Mouse (Mus musculus): ENCODE results near the gene Nphp4.

Nphp4 gene

DNA sequence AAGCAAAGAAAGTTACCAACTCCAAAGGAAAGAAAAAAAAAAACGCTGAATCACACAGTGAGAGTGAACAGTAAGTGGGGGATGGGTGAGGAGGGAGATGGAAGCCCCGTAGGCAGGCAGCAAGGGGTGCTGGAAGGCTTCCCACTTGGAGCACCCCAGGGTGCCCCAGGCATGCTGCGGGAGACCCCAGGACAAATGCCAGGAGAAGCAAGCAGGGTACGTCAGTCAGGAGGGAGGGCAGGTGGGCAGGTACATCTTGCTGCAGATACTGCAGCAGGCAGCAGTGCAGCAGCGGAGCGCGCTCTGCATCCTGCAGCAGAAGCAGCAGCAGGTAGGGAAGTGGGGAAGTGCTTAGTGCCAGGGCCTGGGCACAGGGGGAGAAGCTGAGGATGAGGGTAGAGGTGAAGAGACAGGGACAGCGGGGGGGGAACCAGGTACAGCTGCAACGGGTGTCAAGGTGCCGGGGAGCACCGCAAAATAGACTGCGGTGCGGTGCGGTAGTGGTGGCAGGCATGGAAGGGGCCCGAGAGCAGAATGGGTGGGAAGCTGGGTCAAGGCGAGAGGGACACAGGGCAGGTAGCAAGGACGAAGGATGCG lies at the start of gene Nphp4:
Gene Nphp4, plus strand, starts transcription at position 280 of the 597 bp plus-strand sequence.
- no peak for DNase-seq

DNA sequence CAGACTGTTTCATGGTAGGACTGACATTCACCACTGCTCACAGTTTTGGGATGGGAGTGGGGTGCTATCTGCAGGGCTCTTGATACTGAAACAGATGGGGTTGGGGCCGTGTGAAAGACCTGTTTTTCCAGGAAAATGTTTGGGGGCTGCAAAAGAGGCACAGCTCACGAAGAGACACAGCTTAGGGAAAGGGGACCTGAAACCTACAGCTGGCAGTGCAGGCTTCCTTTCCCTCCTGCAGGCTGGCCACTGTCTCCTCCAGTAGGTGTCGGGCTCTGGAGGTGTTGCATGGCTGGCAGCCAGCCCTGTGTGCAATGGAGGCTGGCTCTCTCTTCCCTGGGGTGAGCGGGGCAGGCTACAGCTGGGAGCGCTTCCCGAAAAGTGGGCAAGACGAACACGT lies 48.2 kb upstream of the Nphp4 start:
- no peak for DNase-seq

DNA sequence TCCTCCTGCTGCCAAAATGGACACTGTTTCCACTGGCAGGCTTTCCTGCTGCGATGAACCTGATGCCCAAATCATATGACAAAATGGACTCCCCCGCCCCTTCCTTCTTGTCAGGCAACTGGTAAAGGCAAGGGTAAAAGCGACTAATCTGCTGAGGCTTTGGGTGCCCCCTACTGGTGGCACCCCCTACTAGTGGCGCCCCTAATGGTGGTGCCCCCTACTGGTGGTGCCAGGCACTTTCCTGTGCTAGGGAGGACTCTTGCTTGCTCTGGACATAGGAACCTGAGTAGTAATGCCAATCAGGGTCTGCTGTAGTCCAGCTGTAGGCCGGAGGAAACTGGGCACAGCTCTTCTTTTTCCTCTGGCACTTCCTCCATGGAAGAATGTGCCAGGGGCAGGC lies 44.2 kb upstream of the Nphp4 start:
- DNase-seq, result peak; percentile 6 to 42

DNA sequence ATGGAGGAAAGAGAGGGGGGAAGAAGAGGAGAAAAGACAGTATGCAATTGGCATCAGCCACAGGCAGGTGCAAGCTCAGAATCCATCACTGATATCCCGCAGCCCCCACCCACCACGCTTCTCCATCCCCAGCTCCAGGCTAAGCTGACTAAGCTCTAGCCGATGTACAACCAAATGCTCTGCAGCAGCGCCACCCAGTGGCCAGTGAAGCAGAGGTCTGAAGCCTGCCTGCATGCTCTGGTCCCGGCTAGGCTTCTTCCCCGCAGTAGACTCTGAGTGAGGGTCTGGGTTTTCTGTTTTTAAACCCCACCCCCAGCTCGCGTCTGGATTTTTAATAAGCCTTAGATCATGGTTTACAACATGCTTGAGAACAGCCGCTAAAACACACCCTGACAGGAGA lies 41.7 kb upstream of the Nphp4 start:
- peak; percentile 58 to 85 for DNase-seq

DNA sequence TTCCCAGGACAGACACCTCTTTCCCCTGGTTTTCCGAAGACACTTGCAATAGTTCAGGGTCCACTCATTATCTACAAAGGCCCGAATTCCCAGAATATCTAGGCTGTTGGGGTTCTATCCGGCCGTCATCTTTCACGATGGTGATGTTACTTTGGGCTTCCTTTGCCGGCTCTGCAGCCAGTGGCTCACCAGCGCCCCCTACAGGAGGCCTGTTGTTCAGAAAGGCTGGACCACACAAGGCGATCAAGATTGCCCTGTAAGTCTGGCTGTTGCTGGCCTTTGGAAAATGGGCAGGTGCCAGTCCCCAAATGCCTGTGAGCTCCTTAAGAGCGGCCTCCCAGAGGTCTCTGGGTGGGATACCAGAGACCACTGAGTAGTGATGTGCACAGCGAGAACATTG lies 41.3 kb upstream of the Nphp4 start:
- DNase-seq, result peak; percentile 15 to 68

DNA sequence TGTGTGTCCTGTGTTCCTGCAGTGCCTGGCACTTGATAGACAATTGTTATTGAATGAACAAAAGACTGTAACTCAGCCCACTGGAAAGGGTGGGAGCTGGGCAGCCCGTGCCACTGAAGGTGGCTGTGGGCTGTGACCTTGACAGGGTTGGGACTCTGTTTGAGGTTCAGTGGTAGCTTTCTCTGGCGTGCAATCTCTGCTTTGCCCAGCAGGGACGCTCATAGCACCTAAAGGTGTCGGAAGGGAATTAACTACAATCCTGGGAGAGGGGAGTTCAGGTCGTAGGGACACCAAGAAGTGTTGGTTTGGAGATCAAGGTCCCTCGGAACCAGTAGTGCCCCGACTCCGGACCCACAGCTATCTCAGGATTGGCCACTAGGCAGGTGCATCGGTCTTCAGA lies 35.6 kb upstream of the Nphp4 start:
- peak in 1 of 2 experiments; percentile 31 for DNase-seq

DNA sequence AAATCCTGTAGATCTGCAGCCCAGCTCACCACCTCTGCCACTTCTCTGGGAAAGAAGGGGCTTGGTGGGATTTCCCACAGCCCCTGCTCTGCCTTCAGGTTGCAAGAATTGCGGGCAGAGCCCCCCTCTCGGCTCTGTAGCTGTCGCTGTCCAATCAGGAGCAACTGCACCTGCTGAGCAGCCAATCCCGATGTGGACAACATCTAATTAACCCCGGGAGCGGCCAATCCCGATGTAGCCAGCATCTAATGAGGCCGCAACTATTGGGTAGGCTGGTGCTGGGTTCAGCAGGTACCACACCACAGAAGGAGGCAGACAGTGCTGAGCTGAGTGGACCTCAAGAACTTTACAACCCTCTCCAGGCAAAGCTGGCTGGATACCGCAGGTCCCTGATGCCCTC lies 35.0 kb upstream of the Nphp4 start:
- no peak for DNase-seq

DNA sequence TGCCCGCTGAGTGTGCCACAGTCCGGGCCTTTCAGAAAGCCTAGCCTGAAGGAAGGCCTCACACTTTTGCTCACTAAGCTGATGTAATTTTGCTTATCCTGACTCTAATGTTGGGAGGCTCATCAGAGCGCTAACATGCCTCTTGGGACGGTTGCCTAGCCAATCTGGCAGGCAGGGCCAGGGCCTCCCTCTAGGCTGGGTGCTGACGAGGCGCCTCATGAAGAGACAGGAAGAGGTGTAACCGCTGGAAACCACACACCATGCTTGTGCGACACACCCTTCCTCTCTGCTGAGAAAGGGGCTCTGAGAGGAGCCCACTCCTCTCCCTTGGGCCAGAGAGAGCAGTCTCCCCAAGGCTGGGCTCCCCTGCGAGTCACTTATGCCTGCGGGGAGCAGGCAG lies 30.3 kb upstream of the Nphp4 start:
- no peak for DNase-seq

DNA sequence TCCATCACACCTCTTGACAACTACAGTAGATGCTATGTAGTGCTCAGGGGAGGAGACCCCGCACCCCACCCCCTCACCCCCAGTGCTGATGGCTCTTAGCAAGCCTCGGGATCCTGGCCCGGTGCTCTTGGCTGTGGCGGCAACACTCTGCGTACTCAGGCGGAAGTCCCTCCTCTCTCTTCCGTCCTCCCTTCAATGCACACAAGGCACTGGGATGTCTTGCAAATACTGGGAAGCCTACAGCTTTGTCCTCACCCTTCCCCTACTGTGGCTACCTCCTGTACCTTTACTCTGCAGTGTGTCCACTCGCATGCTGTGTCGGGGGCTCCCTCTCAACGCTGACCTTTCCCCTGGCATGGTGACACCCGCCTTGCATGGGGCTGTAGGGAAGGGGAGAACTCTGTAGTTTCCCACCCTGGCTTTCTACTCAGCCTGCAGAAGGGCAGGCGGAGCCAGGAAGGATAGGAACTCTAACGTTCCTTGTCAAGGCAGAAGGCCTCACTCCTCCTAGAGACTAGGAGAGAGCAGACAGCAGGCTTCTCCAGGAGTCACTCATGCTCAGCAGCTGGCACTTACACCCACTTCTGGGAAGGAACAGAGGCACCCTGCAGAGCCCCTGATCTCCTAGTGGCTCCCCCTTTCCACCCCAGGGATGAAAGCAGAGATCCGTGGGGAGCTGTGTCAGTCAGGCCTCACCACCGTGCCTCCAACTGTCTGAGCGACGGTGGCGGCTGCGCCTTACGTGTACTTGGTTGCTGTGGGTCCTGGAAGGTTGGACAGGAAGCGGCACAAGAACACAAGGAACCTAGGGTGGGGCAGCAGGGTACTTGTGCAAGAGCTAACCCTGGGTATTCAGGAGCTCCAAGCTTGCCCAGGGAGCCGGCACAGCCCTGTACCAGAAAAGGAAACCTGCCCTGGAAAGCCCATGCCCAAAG lies 28.5 kb upstream of the Nphp4 start:
- no peak for DNase-seq

DNA sequence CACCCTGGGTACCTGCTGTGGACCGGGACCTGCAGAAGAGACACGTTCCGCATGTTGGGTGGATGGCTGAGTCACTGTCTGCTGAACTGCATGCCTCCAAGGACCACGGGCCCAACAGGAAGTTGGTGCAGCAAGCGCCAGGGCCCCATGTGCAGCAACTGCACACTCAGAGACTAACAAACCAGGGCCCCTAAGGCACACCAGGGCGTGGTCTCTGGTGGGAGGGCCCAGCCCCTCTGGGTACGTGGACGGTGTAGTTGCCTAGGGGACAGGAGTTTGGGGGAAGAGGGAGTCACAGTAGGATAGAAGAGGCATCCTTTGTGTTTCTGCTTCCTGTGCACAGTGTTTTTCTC lies 27.9 kb upstream of the Nphp4 start:
- DNase-seq, result no peak

DNA sequence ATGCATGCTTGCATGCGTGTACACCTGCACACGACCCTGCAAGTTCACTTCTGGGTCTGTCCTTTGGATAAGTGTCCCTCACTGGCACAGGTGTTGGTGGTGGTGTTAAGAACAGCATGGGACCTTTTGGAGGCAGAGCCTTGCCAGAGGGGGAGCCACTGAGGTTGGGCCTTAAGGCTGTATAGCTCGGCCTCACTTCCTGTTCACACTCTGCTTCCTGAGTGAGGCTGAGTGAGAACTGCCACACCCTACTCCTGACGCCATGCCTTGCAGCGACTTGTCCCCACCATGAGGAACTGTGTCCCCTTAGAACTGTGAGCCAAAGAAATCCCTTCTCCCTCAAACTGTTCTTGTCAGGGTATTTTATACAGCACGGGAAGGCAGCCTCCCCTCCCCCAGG lies 25.1 kb upstream of the Nphp4 start:
- DNase-seq, result no peak

DNA sequence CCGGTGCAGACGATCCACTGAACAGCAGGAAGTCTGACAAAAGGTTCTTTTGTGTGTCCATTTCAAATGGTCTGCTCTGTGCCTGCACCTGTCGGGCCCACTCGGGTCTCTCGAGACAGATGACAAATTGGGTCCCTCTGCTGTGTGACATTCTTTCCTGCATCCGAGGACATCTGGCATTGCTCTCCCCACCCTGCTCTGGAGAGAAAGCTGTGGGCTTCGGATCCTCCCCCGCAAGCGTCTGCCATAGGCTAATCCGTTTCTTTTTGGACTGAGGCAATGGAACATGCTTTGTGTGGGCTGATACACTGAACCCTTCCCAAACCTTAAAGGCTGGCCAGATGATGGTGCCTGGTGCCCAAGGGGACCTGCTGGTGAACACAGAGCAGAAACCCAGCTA lies 23.4 kb upstream of the Nphp4 start:
- DNase-seq, result no peak

DNA sequence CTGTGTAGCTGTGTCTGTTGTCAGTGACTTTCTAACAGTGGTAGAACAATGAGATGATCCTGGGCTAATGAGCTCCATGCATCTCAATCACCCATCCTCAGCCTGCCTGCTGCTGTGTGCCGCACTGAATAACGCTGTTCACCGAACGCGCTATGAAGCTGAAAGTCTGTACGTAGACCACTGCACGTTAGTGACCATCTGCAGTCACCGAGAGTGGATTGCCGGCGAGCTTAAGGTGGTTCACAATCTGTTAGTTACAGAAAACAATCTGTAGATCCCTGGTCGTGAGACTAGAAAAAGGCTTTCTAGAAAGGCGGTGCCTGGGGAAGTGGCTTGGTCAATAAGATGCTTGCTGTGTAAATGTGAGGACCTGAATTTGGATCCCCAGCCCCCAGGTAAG lies 22.4 kb upstream of the Nphp4 start:
- no peak for DNase-seq

DNA sequence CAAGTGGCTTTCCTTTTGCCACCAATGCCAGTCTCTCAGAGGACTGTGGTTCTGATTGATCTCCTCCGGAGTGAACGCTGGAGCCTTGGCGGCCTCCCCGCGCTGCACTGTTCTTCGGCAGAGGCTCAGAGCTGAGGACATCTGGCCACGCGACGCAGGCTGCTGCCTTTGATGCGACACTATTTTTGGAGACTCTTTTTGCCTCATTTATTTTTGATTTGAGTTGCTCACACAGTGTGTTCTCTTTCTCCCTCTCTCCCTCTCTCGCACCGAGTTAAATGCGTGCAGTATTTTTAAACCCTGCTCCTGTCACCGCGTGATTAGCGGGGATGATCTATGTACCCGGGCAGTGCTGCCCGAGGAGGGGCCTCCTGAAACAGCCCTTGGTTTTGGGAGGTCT lies 19.9 kb upstream of the Nphp4 start:
- no peak for DNase-seq

DNA sequence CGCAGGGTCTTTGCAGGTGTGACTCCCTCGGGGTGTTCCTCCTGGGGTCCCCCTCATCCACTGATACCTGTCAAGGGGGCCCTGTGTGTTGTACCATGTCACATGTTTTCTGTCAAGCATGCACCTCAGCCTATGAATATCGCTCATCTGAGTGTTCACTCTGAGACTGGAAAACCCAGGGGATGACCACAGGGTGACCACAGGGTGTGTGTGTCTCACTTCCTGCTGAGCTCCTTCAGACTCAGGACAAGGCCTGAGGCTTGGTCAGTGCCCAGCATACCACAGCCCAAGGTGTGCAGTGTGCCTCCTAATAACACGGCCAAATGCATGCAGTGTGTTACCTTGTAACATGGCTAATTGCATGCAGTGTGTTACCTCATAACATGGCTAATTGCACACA lies 18.8 kb upstream of the Nphp4 start:
- DNase-seq, result no peak

DNA sequence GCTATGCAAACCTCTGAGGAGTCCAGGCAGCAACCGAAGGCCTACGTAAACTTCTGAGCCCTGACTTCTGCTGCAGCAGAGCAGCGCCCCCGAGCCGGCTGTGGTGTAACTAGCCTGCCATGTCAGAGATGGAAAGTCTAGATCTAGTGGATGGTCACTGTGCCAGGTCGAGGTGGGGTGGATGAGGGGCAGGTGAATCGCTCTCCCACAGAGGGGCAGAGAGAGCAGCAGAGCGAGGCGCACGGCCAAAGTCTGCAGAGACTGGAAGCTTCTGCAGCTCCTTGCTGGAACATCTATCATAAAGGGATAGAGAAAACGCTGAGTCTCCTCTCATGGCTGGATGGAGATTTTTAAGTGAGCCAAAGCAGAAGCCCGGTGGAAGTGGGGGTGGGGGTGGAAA lies 14.0 kb upstream of the Nphp4 start:
- peak; percentile 78 to 83 for DNase-seq

DNA sequence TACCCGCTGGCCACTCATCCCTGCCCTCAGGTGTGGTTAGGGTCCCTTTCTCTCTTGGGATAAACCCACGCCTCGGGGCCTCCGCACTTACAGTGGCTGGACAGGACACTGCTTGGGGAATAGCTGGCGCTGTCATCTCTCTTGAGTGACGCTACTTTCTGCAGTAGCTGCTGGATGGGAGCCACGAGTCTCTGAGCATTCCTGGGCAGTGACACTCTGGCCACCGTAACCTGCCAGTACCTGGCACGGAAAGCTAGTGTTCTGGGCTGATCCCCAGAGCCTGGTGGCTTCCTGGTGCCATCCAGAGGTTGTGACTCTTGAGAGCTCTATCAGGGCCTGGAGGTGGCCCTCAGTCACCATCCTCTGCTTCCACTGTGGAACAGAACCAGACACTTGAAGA lies 13.4 kb upstream of the Nphp4 start:
- DNase-seq, result peak; percentile 25 to 28

DNA sequence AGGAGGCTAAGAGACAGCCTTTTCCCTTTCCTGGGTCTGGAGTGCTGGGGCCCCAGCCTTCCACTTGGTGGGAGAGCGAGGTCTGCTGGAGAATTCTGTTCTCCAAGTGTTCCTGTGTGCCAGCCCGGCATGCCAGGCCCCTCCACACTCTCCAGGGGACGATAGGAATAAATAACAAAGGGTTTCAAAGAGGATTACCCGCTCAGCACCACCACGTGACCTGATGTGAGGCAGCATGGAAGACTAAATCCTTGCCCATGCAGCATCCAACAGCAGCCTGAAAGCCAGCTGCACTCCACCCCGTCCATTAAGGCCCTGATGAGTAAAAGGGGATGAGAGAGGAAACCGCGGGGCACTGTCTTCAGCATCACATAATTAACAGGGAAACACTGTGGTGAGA lies 11.4 kb upstream of the Nphp4 start:
- DNase-seq, result no peak

DNA sequence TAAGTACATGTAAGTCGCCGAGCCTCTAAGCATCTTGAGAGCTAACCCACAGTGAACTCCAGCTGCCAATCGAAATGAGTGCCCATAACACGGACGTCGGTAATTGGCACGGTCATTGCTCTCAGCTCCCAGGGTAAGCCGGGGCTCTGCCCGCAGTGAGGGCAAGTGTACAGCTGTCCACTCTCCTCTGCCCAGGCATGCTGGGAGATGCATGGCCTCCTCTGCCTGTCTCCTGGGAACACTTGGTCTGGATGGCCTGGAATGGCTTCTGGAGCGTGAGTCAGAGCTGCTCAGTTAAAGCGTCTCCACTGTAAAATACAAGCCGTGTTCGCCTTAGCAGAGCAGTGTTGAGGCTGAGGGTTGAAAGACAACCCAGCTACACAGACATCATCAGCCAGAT lies 9.9 kb upstream of the Nphp4 start:
- no peak for DNase-seq

DNA sequence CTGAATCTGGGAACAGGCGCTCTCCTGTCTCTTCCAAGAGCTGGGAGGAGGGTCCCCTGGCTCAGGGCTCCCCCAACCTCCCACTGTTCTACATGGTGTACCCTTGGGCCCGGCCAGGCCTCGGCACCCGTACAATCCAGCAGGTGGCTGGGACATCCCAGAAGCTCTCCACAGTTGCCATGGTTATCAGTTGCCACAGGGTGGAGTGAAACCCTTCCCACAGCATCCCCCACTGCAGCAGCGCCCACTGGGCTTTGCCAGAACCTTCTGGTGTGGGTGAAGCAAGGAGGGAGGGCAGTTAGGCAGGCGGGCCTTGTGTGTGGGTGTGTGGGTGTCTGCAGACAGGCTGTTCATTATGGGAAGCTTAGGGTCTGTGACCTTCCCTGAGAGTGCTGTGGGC lies 8.6 kb upstream of the Nphp4 start:
- DNase-seq, result no peak

DNA sequence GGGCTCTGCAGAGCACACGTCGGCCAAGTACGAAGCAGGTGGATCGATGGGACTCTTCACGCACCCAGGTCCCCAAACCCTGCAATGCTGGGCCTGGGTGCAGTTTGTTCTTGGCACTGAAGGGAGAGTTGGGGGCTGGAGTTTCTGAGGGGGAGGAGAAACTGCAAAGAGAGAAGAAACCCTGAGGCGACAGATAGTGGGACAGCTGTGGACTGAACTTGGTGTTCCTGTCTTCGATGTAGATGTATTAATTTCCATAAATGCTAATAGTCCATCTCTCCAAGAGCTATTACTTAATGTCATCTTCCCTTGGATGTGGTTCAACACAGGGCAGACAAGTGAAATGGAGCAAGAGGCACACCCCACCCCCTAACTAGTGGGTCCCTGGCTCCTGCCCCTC lies 565 bp upstream of the Nphp4 start:
- DNase-seq, result no peak

DNA sequence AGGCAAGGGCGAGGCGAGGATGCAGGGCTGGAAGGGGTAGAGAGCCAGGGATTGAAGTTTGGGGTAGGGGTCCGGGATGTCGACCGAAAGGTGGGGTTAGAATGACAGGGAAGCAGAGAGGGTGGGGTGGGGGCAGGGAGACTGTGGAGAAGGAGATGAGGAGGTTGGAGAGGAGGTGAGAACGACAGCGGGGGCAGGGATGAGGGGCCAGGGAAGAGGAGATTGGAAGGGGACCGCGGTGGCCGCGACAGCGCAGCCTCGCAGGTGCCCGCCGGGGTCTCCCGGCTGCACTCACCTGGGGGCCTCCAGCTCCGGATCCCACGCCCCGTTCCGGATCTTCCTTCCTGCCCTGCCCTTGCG lies 580 bp downstream of the Nphp4 start:
- DNase-seq, result no peak

DNA sequence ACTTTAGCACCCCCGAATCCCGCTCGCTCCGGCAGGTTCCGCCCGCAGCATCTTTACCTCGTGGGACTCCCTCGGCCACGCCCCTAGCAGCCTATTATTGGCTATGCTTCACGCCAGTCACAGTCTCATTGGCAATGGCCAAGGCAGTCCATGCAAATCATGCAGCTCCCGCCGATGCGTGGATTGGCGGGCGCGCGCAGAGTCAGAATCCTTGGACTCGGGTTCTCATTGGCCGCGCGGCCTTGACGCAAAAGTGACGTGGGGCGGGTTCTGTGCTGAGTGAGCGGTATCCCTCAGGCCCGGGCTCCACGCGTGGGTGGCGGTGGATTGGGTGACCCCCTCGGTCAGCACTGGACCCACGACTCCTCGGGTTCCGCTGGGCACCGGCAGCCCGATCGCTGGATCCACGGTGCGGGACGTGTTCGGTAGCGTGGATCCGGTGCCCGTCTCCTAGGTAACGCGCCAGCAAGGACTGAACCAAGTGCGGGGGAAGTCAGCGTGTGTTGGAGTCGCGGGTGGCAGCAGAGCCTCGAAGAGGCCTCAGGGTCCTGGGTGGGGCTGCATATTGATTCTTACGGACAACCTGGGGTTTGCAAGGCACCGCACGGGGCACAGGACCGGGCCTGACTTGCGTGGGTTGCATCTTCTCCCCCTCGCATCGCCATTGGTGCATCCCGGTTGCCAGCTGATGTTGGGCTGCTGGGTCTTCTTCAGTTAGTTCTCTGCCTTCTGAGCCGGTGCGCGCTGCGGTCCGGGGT lies 1.1 kb downstream of the Nphp4 start, which contains the start of gene Kcnab2:
Gene Kcnab2, minus strand, starts transcription at position 406 of the 758 bp plus-strand sequence.
- peak; percentile 99 for DNase-seq

DNA sequence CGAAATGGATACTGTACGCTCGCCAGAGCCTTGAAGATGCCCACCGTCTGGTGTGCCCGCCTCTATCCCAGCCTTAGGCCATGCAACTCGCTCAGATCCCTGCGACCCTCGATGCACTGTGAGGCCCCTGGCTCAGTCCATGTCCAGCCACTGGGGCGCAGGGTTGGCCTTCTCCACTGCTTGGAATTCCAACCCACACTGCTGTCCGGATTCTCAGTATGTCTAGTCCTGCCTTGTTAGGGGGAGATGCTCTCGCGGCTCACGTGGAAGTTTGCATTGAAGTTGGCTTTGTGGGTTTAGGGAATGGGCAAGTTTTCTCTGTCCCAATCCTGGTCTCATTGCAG lies 1.7 kb downstream of the Nphp4 start:
- no peak for DNase-seq

All from kidney, adult 8-10 months (tissue).